Mouse (Mus musculus) megakaryocyte-erythroid progenitor cell, adult 5-6 weeks (primary cell): ENCODE results near the gene Tmprss11d. TPM values are rescaled to one million over a fixed set of nuclear protein-coding genes. Genes with fewer than 3 reads are reported as not detected.
"Not testable (repeated sequence)": the region's sequence is repeated elsewhere in the genome, so short reads cannot be mapped to it uniquely, and the experiment has no call there.

Source experiments
- ATAC-seq: replicated peaks from 2 replicates; pipeline ENCODE4 v1.8.0; 2016; ENCODE audit warnings: mild to moderate bottlenecking, inconsistent platforms; ENCODE audit not compliant: severe bottlenecking, poor library complexity, low FRiP score, low TSS enrichment
- total RNA-seq, 2 experiments: library from RNA; stranded (forward) in 1 of 2; stranded (reverse) in 1 of 2; fragments of 200-1000, 215-1000 nt in 1 of 2; fragments of >200 nt in 1 of 2; fragmentation: Nextera tagmentation in 1 of 2; gene quantifications; 2 replicates each; pipeline ENCODE4 v1.2.3; 2014 to 2017

Gene Tmprss11d
- total RNA-seq (2014; fragmentation: Nextera tagmentation): not detected in 2 replicates
- not detected in 2 replicates for total RNA-seq (2017)

- no peak for ATAC-seq
Measured at GRCm38 (mm10) chr5:86373320-86373719, at the start of gene Tmprss11d. Gene Tmprss11d (minus strand): TSS chr5:86373420.

GRCm38 (mm10) chr5:86421323-86422028 is 48.3 kb upstream of the Tmprss11d start:
- ATAC-seq: no peak

- no peak for ATAC-seq
Measured at GRCm38 (mm10) chr5:86419494-86419893, 46.3 kb upstream of the Tmprss11d start.

GRCm38 (mm10) chr5:86414280-86414679 is 41.1 kb upstream of the Tmprss11d start:
- no peak for ATAC-seq

GRCm38 (mm10) chr5:86410815-86411214 is 37.6 kb upstream of the Tmprss11d start:
- no peak for ATAC-seq

- no peak for ATAC-seq
Measured at GRCm38 (mm10) chr5:86407941-86408340, 34.7 kb upstream of the Tmprss11d start.

GRCm38 (mm10) chr5:86407191-86407590 is 34.0 kb upstream of the Tmprss11d start:
- no peak for ATAC-seq

GRCm38 (mm10) chr5:86359412-86359985 is 13.7 kb downstream of the Tmprss11d start:
- no peak for ATAC-seq

GRCm38 (mm10) chr5:86352966-86353365 is 20.3 kb downstream of the Tmprss11d start:
- no peak for ATAC-seq

- not testable (repeated sequence) for ATAC-seq
Measured at GRCm38 (mm10) chr5:86318018-86318956, 54.9 kb downstream of the Tmprss11d start.

- no peak for ATAC-seq
Measured at GRCm38 (mm10) chr5:86306116-86306515, 67.1 kb downstream of the Tmprss11d start.

- ATAC-seq: no peak
Measured at GRCm38 (mm10) chr5:86303877-86304276, 69.3 kb downstream of the Tmprss11d start.

GRCm38 (mm10) chr5:86289208-86289607 is 84.0 kb downstream of the Tmprss11d start, which contains the start of gene Tmprss11c:
Gene Tmprss11c (minus strand): TSS chr5:86289308.
- no peak for ATAC-seq

Other genes starting within 250 kb of the Tmprss11d start
- gene Uba6, start 200.6 kb downstream of the Tmprss11d start, total RNA-seq (2014; fragmentation: Nextera tagmentation): 19.0 and 23.8 TPM in 2 replicates
- 23.8 and 27.8 TPM in 2 replicates for gene Uba6, start 200.6 kb downstream of the Tmprss11d start, total RNA-seq (2017)
- gene Gnrhr, start 175.5 kb downstream of the Tmprss11d start, total RNA-seq (2014; fragmentation: Nextera tagmentation): not detected in 2 replicates
- gene Gnrhr, start 175.5 kb downstream of the Tmprss11d start, total RNA-seq (2017): not detected in 2 replicates
- not detected in 2 replicates for gene Tmprss11c, start 84.1 kb downstream of the Tmprss11d start, total RNA-seq (2014; fragmentation: Nextera tagmentation)
- gene Tmprss11c, start 84.1 kb downstream of the Tmprss11d start, total RNA-seq (2017): not detected in 2 replicates
- gene Tmprss11a, start 95.6 kb upstream of the Tmprss11d start, total RNA-seq (2014; fragmentation: Nextera tagmentation): not detected in 2 replicates
- not detected in 2 replicates for gene Tmprss11a, start 95.6 kb upstream of the Tmprss11d start, total RNA-seq (2017)
- gene Tmprss11g, start 145.2 kb upstream of the Tmprss11d start, total RNA-seq (2014; fragmentation: Nextera tagmentation): not detected in 2 replicates
- not detected in 2 replicates for gene Tmprss11g, start 145.2 kb upstream of the Tmprss11d start, total RNA-seq (2017)